Mouse (Mus musculus) spleen, postnatal 36 days (tissue): ENCODE results near the gene Etnk2.

Source experiments
- DNase-seq, 2 experiments: peaks; one replicate each; pipeline ENCODE4 v3.0.0; 2022; ENCODE audit warnings: low spot score in 2 of 2, mixed read lengths in 1 of 2

The Etnk2 gene

DNA sequence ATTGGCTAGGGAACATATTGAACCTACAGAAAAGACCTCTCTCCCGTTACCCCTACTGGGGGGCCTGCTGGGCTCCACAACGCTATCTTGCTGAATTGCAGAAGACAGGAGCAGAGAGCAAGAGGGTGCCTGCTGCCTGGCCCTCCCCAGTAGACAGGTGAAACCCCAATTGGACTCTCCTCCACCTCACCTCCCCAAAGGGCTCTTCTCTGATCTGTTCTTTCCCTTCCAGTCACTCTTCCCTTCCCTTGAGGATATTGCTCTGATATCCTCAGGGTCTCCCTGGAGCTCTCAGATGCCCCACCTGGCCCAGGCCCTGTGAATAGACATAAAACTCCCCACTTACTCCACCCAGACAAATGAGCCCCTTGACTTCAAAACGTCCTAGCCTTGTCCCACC is 53.7 kb downstream of the Etnk2 start:
- no peak for DNase-seq

DNA sequence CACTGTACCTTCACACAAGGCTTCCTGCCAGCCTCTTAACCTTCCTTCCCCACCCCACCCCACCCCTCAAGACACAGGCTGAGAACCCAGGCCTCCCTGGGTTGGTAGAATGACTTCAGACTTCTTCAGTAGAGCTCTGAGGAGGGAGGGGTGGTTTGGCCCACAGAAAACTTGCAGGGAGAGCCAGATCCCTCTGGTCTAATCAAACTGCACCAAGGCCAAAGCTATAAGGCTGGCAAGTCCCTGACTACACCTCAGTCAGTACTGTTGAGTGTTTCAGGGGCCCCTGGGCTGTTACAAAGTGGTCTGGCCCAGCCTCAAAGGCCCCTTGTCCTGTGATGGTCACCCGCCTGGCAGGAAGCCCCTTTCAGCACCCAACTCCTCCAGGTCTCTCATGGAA is 54.2 kb downstream of the Etnk2 start:
- no peak for DNase-seq

DNA sequence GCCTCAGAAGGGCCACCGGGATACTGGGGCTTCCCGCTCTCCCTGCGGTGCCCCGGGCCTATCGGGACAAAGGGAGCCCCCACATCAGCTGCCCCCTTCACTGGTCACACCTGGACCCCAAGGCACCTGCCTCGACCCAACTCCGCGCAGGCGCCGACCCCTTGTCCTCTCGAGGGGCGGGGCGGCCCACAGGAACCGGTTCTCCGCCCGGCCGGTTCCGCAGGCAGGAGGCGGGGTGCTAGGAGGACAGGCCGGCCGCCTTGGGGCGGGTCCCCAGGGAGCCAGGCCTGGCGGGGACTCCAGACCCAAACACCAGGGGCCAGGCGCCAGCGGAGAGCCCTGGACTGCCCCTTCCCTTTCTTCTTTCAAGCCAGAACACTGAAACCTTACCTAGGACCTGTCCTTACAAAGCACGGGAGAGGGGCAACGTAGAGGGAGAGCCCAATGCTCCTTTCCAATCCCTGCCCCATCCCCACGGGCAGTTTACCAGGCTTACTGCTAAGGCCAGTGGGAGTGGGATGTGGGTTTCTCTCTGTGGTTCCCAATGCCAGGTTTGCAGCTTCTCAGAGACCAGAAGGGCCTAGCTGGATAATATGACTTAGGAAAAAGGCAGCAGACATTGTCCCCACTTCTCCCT is 54.9 kb downstream of the Etnk2 start:
- DNase-seq = peak; percentile 82

DNA sequence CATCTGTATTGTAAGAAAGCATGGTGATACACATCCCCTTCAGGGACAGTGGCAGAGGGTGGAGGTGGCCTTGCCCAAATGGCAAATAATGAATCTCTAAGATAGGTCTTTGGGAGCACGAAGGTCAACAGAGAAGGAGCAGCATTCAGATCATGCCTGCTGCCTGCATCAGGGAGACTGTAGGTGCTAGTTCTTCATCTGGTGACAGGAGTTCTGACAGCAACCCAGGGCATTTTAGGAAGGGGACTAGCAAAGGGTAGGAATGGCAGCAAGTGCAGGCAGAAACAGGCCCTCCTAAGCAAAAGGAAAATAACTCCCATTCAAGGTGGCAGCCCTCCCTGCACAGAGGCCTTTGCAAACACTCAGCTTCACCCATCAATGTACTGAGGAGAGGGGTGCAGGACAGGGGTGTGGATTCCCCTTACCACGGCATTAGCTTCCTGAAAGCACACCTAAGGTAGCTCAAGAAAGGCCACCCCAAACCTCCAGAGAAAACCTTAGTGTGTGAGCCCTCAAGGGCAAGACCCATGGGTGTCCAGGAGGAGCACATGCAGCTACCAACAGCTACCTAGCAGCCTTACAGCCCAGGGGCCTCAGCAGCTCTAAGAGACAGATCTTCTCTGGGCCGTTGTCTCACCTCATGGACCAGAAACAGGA is 55.9 kb downstream of the Etnk2 start:
- no peak for DNase-seq

DNA sequence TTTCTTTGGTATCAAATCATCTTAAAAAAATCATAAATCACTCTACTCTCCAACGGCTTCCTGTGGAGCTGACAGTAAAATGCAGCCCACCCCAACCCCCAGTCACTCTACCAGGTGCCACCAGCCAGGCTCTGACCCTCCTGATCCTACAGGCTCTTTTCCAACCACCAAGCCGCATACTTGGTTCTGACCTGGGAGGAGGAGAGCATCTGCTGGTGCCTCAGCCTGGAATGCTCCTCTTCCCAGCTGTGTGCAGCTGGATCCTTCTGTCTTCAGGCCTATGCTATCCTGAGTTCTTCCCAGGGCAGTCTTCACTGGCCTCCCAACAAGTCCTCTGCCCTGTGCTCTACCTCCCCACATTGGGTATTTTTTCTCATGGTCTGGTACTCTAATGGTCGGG is 57.1 kb downstream of the Etnk2 start:
- DNase-seq = no peak

DNA sequence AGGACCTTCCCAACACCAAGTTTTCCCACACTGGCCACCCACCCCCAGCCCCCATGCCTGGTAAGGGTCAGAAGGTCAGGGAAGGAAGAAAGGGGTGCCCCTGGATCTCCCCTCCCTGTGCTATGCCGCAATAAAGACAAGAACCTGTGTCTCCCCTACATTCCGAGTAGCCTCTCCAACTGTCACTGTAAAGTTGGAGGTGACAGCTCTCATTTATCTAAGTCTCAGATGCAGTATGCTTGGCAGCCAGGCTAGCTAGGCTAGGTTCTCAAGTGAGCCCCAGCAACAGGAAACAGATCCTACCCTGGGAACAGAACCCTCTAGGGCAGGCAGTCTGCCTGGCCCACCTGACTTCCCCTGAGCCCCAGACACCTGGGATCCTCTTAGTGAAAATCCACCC is 57.7 kb downstream of the Etnk2 start:
- DNase-seq = no peak

DNA sequence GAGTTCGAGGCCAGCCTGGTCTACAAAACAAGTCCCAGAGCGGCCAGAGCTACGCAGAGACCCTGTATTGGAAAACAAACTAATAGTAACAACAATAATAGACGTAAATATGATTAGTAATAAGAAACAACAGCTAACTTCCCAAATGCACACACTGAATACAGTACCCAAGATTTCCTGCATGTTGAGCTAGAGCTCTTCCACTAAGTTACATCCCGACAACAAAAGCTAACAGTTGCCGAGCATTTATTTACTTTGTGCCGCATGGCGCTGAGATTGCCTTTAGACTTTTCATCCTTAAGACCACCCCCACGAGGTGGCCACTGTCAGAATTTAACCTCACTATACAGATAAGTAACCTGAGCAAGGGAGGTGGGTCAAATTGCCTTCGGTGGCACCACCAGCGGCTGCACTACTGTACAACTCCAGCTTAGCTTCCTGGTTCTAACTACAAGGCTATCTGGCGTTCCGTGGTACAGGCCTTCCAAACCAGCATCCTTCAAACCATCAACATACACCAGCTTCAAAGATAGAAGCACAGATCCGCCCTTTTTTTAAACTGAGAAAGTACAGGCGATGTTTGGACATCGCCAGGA is 58.7 kb downstream of the Etnk2 start:
- no peak for DNase-seq

DNA sequence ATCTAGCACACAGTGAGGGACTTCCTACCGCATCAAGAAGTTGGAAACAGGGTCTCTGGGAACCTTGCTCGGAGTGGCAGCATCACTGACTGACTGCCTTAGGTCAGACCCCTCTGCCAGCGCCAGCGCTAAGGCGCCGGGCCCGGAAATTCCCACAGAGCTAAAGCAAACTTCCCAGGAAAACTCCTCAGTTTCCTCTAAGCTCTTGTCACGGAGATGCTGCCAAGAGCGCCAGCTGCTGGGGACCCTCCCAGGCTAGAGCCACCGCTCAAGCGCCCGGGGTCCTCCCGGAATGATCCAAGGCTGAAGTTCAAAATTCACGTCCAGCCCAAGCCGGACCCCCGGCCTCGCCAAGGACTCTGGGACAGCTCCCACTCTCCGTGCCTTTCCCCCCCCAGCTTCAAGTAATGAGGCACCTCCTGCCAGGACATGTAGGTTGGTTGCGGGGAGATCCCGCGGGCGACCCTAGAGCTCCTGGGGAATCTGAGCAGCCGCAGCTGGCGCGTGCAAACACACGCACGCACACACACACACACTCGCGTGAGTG is 59.3 kb downstream of the Etnk2 start:
- DNase-seq = no peak

DNA sequence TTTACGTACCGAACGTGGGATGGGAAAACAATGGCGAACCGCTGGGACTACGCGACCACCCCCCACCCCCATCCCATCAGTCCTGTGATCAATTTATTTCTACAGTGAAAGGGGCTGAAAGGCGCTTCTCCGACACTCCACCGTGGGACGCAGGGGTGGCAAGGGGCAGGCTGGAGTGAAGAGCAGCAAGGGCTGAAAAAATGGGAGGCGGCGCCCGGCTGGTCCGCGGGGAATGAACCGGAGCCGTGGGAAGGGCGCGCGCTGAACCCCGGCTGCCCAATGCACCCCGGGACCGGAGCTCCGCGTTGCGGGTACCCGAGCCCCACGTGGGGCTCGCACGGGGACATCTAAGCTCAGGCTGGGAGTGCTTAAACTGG is 59.8 kb downstream of the Etnk2 start:
- no peak for DNase-seq

DNA sequence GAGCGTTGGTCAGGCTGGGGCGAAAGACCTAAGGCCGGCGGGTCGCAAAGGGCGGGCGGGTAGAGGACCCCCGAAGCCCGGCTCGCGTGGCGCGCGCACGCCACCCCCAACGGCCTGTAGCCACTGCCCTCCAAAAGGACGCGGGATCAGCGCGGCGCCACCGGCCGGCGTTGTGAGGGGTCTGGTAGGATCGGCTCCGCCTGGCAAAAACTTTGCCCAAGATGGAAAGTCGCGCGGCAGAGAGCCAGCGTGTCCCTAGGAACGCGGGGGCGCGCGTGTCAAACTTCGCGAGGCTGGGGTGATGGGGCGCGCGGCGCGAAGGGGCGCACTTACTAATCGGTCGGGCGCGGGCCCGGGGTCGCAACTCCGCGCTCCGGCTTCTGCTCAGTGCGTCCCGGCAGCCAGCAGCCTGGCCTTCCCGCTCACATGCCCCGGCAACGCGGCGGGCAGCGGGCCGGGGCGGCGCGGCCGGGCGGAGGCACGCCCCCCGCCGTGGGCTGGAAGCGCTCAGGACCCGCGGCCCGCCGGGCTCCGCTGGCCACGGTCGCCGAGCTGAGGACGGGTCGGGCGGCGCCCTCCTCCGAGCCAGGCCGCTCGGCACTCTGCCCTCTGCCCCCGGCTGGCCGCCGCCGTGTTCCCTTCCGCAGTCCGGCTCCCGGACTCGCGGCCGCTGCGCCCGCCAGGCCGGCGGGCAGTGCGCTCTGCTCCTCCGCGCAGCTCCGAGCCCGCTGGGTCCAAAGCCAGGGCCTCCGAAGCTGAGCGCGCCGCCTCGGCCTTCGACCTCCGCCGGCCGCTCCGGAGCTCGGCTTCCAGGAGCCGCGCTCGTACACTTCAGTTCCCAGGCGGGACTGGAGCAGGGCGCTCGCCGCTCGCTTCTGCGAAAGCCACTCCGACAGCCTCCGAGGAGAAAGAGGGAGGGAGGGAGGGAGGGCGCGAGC is 60.4 kb downstream of the Etnk2 start, which contains the start of gene Sox13:
Sox13 (minus strand) TSS at position 835 of the 938 bp plus-strand sequence.
- no peak for DNase-seq

DNA sequence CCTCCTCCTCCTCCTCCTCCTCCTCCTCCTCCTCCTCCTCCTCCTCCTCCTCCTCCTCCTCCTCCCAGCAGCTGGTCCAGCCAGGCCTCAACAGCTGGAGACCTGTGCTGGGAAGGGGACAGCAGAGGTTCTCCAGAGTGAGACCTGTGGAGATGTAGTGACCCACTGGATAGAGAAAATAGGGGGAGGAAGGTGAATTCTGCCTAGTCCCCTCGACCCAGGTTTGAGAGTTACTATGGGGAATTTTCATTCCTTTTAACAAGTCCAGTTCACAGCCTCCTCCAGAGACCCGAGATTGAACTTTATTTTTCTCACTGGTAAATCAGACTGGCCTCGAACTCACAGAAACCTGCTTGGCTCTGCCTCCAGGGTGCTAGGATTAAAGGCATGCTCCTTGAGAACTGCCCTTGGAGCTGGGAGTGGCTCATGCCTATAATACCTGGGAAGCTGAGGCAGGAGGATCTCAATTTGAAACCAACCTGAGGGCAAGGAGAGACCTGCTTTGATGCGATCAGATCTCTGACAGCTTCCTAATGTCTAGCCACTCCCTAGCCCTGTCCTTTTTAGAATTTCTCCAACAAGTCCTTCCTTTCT is 61.3 kb downstream of the Etnk2 start:
- DNase-seq = no peak
